Mouse (Mus musculus): ENCODE measurements around the gene Pcsk4. TPM values are rescaled to one million over a fixed set of nuclear protein-coding genes. Genes with fewer than 3 reads are reported as not detected.

Gene Pcsk4
- 0.52 to 1.6 TPM (median 1.2 TPM) in 4 replicates for total RNA-seq (2023)

DNA sequence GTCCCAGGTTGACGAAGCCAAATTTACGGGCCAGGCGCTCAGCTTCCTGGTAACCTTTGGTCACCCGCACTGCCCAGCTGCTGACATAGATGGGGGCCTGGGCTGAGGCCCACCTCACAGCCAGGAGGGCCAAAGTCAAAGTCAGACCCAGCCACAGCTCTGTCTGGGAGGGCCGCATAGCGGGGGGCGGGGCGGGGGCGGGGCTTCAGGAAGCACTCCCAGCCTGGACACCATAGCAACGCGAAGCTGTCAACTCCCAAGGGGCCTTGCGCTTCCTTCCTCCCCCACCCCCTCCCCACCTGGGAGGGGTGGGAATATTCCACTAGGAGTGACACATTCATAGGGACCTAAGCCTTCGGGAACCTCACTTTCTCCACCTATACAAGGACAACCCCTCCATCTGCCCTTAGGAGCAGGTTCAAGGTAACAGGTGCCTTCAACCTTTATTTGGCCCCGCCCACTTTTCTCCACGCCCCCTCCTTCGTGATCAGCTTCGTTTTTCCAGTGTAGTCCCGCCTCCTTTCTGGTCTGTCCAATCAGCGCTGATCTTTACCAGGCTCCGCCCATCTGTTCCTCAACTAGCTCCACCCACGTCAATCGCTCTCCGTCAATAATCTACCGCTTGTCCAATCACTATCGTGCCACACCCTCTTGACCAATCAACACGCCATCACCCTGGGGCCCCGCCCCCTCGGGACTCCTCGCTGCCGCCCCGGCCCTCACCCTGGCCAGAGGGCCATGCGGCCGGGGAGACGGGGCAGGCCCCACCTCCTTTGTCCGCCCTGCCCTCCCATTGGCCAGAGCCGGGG, at the start of gene Pcsk4, which contains the start of gene Reep6:
Pcsk4 (minus strand) TSS at position 226 of the 809 bp plus-strand sequence.
Reep6 (plus strand) TSS at position 681 of the 809 bp plus-strand sequence.

DNA sequence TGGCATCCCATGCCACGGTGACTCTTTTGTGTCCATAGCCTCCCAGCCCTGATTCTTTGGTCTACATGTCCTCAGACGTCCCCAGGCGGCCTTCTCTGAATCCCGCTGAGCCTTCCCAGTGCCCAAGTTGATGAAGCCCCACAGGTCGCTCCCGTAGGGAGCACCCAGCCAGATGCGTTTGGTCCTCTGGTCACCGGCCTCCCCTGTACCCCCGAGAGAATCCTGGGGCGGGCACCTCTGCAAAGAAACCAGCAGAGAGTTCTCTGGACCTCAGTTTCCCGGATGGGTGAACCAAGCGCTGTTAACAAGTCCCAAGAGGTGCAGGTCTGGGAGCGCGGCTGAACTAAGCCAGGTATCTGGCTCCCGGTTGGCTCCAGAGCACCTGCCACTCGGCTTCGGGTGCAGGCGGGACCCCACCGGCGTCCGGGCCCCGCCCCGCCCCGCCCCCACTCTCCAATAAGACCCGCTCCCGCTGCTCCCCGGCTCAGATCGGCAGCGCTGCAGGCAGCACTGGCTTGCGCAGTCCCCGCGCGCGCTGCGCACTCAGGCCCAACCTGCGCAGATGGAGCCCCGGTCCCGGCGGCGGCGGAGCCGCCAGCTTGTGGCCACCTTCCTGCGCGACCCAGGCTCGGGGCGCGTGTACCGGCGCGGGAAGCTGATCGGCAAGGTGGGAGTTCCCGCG, 26.8 kb upstream of the Pcsk4 start, which contains the start of gene Plk5:
Plk5 (plus strand) TSS at position 459 of the 682 bp plus-strand sequence.

DNA sequence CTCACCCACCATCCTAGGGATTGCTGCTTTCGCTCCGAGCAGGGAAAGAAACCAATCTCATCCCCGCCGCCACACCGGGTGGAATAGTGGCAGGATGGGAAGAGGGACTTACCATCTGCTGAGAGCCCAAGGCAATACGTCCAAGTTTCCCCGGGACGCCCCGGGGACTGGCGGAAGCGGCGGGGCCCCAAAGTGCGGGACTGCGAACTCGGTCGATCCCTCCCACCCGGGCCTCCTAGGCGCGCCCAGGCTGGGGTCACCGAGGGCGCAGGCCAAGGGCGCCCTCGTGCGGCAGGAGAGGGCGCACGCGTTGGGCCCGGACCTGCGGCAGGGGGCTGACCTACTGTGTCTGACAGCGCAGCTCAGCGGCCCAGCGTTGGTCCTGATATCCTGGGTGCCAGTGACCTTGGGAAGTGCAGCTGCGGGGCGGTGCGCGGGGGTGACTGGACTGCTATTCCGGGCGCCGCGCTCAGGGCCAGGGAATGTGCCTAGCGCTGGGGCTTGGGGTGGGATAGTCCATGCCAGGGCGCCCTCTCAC, 19.0 kb upstream of the Pcsk4 start, which contains the start of gene Adamtsl5:
Adamtsl5 (minus strand) TSS at position 169 of the 538 bp plus-strand sequence.

DNA sequence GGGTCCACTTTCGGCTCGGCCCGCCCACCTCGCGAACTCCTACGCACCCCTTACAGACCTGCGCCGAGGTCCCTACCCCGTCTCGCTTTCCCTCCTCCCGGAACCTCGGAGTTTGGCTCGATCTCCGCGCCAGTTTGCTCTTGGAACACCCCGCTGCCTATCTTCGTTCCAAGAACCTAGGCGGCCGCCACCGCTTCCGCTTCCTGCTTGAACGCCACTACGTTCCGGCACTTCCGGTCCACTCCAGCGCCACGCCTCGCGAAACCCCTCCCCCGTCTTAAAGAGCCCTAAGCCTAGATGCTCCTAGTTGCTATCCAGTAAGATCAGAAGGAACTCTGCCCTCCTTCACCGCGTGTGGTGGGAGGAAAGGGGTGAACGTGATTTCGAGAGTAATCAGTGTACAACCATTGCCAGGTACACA, 8.9 kb downstream of the Pcsk4 start, which contains the start of gene 2310011J03Rik:
2310011J03Rik (minus strand) TSS at position 198 of the 421 bp plus-strand sequence.

DNA sequence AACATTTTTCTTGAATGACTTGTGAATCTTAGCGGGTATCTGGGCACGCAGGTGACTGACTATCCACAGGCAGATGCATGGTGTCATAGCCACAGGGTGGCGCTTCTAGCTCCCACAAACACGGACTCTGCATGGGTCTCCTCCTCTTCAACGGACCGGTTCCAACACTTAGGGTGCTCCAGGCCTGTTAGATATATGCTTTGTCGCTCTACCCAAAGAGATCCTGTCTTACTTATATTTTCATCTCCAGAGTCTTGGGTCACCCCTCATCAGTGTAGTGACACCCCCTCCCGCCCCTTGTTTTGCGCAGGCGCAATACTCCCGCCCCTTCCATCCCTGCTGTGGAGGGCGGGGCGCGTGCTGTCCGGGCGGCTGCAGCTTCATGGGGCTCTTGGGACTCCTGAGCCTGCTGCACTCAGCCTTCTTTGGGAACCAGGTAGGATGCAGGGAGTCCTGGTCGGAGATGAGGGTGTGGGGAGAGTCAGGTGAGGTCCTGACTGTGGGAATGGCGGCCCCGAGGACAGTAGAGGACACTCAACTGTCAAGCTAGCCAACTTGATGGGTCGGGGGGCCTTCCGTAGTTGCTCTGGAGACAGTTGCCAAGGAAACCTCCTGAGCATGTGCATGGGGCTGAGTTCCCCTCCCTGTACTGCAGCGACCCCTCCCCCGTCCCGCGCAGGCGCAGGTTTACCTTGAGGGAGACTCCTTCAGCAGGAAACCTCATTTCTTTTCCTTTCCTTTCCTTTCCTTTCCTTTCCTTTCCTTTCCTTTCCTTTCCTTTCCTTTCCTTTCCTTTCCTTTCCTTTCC, 33.5 kb downstream of the Pcsk4 start, which contains the start of gene Apc2:
Apc2 (plus strand) TSS at position 360 of the 808 bp plus-strand sequence.

DNA sequence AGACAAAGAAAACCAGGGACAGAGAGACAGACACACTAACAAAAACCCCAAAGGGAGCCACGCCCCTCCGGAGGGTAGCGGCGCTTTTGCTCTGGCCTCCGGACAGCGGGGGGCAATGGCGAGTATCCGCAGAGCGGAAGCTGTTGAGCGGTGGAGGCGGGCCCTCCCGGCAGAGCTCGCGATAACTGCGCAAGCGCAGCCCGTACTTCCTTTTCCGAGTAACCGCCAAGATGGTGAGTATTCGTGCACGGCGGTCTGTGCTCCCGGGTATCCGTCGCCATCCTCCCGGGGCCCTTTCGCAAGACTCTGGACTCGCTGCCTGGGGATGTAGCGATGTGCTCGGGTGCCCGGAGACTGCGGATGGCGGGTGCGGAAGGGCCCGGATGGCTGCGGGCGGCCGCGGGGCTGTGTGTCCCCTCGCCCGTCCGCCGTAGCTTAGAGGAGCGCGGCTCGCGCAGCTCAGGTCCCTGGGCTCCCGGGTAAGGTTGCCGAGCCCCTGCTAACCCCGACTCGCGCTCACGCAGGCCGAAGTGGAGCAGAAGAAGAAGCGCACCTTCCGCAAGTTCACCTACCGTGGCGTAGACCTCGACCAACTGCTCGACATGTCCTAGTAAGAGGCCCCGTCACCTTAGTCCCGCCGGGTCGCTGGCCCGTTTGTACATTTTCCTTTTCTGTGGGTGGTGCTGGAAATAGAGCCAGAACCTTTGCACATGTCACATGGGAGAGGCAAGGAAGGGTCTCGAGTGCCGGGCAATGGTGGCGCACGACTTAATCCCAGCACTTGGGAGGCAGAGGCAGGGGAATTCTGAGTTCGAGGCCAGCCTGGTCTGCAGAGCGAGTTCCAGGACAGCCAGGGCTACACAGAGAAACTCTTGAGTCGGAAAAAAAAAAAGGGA, 36.8 kb downstream of the Pcsk4 start, which contains the start of gene Rps15:
Rps15 (plus strand) TSS at position 203 of the 896 bp plus-strand sequence.

Other genes with a start within 250 kb of the Pcsk4 start
- gene Sbno2, start 223.9 kb downstream of the Pcsk4 start, total RNA-seq (2023) = 116 to 127 TPM (median 121 TPM) in 4 replicates
- 170 to 186 TPM (median 178 TPM) in 4 replicates for gene Stk11, start 213.7 kb downstream of the Pcsk4 start, total RNA-seq (2023)
- gene Atp5d, start 190.9 kb downstream of the Pcsk4 start, total RNA-seq (2023) = 168 to 193 TPM (median 182 TPM) in 4 replicates
- 7.3 to 8.8 TPM (median 7.8 TPM) in 4 replicates for gene Cbarp, start 188.7 kb downstream of the Pcsk4 start, total RNA-seq (2023)
- 142 to 170 TPM (median 154 TPM) in 4 replicates for gene Midn, start 181.2 kb downstream of the Pcsk4 start, total RNA-seq (2023)
- 214 to 244 TPM (median 231 TPM) in 4 replicates for gene Cirbp, start 163.5 kb downstream of the Pcsk4 start, total RNA-seq (2023)
- gene 1600002K03Rik, start 156.6 kb downstream of the Pcsk4 start, total RNA-seq (2023) = 12.6 to 18.2 TPM (median 14.1 TPM) in 4 replicates
- not detected in 4 replicates for gene Efna2, start 150.0 kb downstream of the Pcsk4 start, total RNA-seq (2023)
- 55.6 to 64.3 TPM (median 56.8 TPM) in 4 replicates for gene Mum1, start 103.1 kb downstream of the Pcsk4 start, total RNA-seq (2023)
- gene Ndufs7, start 80.4 kb downstream of the Pcsk4 start, total RNA-seq (2023) = 80.4 to 105 TPM (median 90.1 TPM) in 4 replicates
- 1.7 to 2.7 TPM (median 2.4 TPM) in 4 replicates for gene Gamt, start 68.5 kb downstream of the Pcsk4 start, total RNA-seq (2023)
- 143 to 153 TPM (median 147 TPM) in 4 replicates for gene Dazap1, start 68.0 kb downstream of the Pcsk4 start, total RNA-seq (2023)
- 2,767 to 2,923 TPM (median 2,836 TPM) in 4 replicates for gene Rps15, start 37.0 kb downstream of the Pcsk4 start, total RNA-seq (2023)
- 0.16 to 0.32 TPM (median 0.26 TPM) in 4 replicates for gene Apc2, start 33.5 kb downstream of the Pcsk4 start, total RNA-seq (2023)
- 19.7 to 26.5 TPM (median 23.9 TPM) in 4 replicates for gene 2310011J03Rik, start 9.0 kb downstream of the Pcsk4 start, total RNA-seq (2023)
- 0.48 TPM in 1 of 4 replicates, not detected in the others for gene Reep6, start 455 bp upstream of the Pcsk4 start, total RNA-seq (2023)
- not detected in 4 replicates for gene Adamtsl5, start 18.9 kb upstream of the Pcsk4 start, total RNA-seq (2023)
- gene Plk5, start 27.0 kb upstream of the Pcsk4 start, total RNA-seq (2023) = not detected in 4 replicates
- gene Mex3d, start 58.2 kb upstream of the Pcsk4 start, total RNA-seq (2023) = 6.8 to 10.3 TPM (median 7.9 TPM) in 4 replicates
- 92.0 to 97.5 TPM (median 95.4 TPM) in 4 replicates for gene Mbd3, start 70.1 kb upstream of the Pcsk4 start, total RNA-seq (2023)
- 62.3 to 65.7 TPM (median 62.6 TPM) in 4 replicates for gene Uqcr11, start 77.3 kb upstream of the Pcsk4 start, total RNA-seq (2023)
- gene Tcf3, start 104.1 kb upstream of the Pcsk4 start, total RNA-seq (2023) = 183 to 210 TPM (median 200 TPM) in 4 replicates
- gene Onecut3, start 165.3 kb upstream of the Pcsk4 start, total RNA-seq (2023) = not detected in 4 replicates
- gene Atp8b3, start 209.6 kb upstream of the Pcsk4 start, total RNA-seq (2023) = not detected in 4 replicates
- gene Rexo1, start 232.1 kb upstream of the Pcsk4 start, total RNA-seq (2023) = 113 to 136 TPM (median 123 TPM) in 4 replicates
- 30.3 to 34.0 TPM (median 31.5 TPM) in 4 replicates for gene Klf16, start 247.8 kb upstream of the Pcsk4 start, total RNA-seq (2023)